Mouse (Mus musculus): ENCODE results near the gene Copz2. TPM values are rescaled to one million over a fixed set of nuclear protein-coding genes. Genes with fewer than 3 reads are reported as not detected.
"Not testable (repeated sequence)": the region's sequence is repeated elsewhere in the genome, so short reads cannot be mapped to it uniquely, and the experiment has no call there.

Copz2 gene
- 0.20 TPM in 1 of 2 replicates, not detected in the other for polyA plus RNA-seq (2012)

- TF ChIP-seq TAL1 (IDR thresholded peaks at IDR 0.05; ENCODE audit: low read length), result no peak
- TF ChIP-seq GATA1 (IDR thresholded peaks at IDR 0.05; ENCODE audit: low read length), result no peak
- Histone ChIP-seq H3K9me3 (ENCODE audit: control insufficient read depth, low read length) (no peaks in the 10 kb centered on the region), H3K36me3 (ENCODE audit: control insufficient read depth) (no peaks in the 10 kb centered on the region), H3K4me1 (ENCODE audit: control insufficient read depth) (peaks cover 9% of the 10 kb centered on the region), H3K4me3 (replicated peaks) (peak within 1 kb of the TSS; percentile 54), H3K27me3 (ENCODE audit: control insufficient read depth) (peaks cover 44% of the 10 kb centered on the region)
Measured at GRCm38 (mm10) chr11:96849681-96850467, at the start of gene Copz2. TSS of gene Copz2 (plus strand) at chr11:96849870.

GRCm38 (mm10) chr11:96805606-96806005 lies 44.1 kb upstream of the Copz2 start:
- H3K27me3 ChIP-seq (ENCODE audit: control insufficient read depth), result no peaks in the 10 kb centered on the region
- TF ChIP-seq TAL1 (IDR thresholded peaks at IDR 0.05; ENCODE audit: low read length), result no peak
- no peak for TF ChIP-seq GATA1 (IDR thresholded peaks at IDR 0.05; ENCODE audit: low read length)
- no peaks in the 10 kb centered on the region for H3K4me1 ChIP-seq (ENCODE audit: control insufficient read depth)
- no peaks in the 10 kb centered on the region for H3K9me3 ChIP-seq (ENCODE audit: control insufficient read depth, low read length)
- H3K36me3 ChIP-seq (ENCODE audit: control insufficient read depth), result peaks cover 98% of the 10 kb centered on the region
- no peak overlapping the region for H3K4me3 ChIP-seq (replicated peaks)

- no peak overlapping the region for H3K4me3 ChIP-seq (replicated peaks)
- H3K27me3 ChIP-seq (ENCODE audit: control insufficient read depth), result no peaks in the 10 kb centered on the region
- H3K36me3 ChIP-seq (ENCODE audit: control insufficient read depth), result peaks cover 95% of the 10 kb centered on the region
- no peaks in the 10 kb centered on the region for H3K4me1 ChIP-seq (ENCODE audit: control insufficient read depth)
- H3K9me3 ChIP-seq (ENCODE audit: control insufficient read depth, low read length), result no peaks in the 10 kb centered on the region
- TF ChIP-seq TAL1 (IDR thresholded peaks at IDR 0.05; ENCODE audit: low read length), result no peak
- TF ChIP-seq GATA1 (IDR thresholded peaks at IDR 0.05; ENCODE audit: low read length), result no peak
Measured at GRCm38 (mm10) chr11:96808066-96808465, 41.6 kb upstream of the Copz2 start.

- H3K36me3 ChIP-seq (ENCODE audit: control insufficient read depth), result peaks cover 91% of the 10 kb centered on the region
- H3K27me3 ChIP-seq (ENCODE audit: control insufficient read depth), result no peaks in the 10 kb centered on the region
- TF ChIP-seq GATA1 (IDR thresholded peaks at IDR 0.05; ENCODE audit: low read length) (no peak), TAL1 (IDR thresholded peaks at IDR 0.05; ENCODE audit: low read length) (no peak)
- H3K9me3 ChIP-seq (ENCODE audit: control insufficient read depth, low read length), result no peaks in the 10 kb centered on the region
- H3K4me1 ChIP-seq (ENCODE audit: control insufficient read depth), result no peaks in the 10 kb centered on the region
- no peak overlapping the region for H3K4me3 ChIP-seq (replicated peaks)
Measured at GRCm38 (mm10) chr11:96809562-96810235, 40.0 kb upstream of the Copz2 start.

GRCm38 (mm10) chr11:96811188-96811587 lies 38.5 kb upstream of the Copz2 start:
- H3K27me3 ChIP-seq (ENCODE audit: control insufficient read depth); H3K9me3 ChIP-seq (ENCODE audit: control insufficient read depth, low read length); H3K4me1 ChIP-seq (ENCODE audit: control insufficient read depth); H3K4me3 ChIP-seq (replicated peaks): not testable (repeated sequence)
- H3K36me3 ChIP-seq (ENCODE audit: control insufficient read depth), result peaks cover 89% of the 10 kb centered on the region

GRCm38 (mm10) chr11:96813455-96813854 lies 36.2 kb upstream of the Copz2 start:
- Histone ChIP-seq H3K36me3 (ENCODE audit: control insufficient read depth) (peaks cover 90% of the 10 kb centered on the region), H3K27me3 (ENCODE audit: control insufficient read depth) (no peaks in the 10 kb centered on the region), H3K4me3 (replicated peaks) (no peak overlapping the region), H3K4me1 (ENCODE audit: control insufficient read depth) (no peaks in the 10 kb centered on the region), H3K9me3 (ENCODE audit: control insufficient read depth, low read length) (no peaks in the 10 kb centered on the region)
- TF ChIP-seq TAL1 (IDR thresholded peaks at IDR 0.05; ENCODE audit: low read length), result no peak
- no peak for TF ChIP-seq GATA1 (IDR thresholded peaks at IDR 0.05; ENCODE audit: low read length)

- Histone ChIP-seq H3K4me3 (replicated peaks) (no peak overlapping the region), H3K36me3 (ENCODE audit: control insufficient read depth) (peaks cover 90% of the 10 kb centered on the region), H3K4me1 (ENCODE audit: control insufficient read depth) (no peaks in the 10 kb centered on the region), H3K9me3 (ENCODE audit: control insufficient read depth, low read length) (no peaks in the 10 kb centered on the region), H3K27me3 (ENCODE audit: control insufficient read depth) (no peaks in the 10 kb centered on the region)
- no peak for TF ChIP-seq TAL1 (IDR thresholded peaks at IDR 0.05; ENCODE audit: low read length)
- no peak for TF ChIP-seq GATA1 (IDR thresholded peaks at IDR 0.05; ENCODE audit: low read length)
Measured at GRCm38 (mm10) chr11:96813920-96814319, 35.8 kb upstream of the Copz2 start.

GRCm38 (mm10) chr11:96814443-96814842 lies 35.2 kb upstream of the Copz2 start:
- Histone ChIP-seq H3K4me1 (ENCODE audit: control insufficient read depth) (no peaks in the 10 kb centered on the region), H3K36me3 (ENCODE audit: control insufficient read depth) (peaks cover 90% of the 10 kb centered on the region), H3K9me3 (ENCODE audit: control insufficient read depth, low read length) (no peaks in the 10 kb centered on the region), H3K27me3 (ENCODE audit: control insufficient read depth) (no peaks in the 10 kb centered on the region), H3K4me3 (replicated peaks) (no peak overlapping the region)
- TF ChIP-seq TAL1 (IDR thresholded peaks at IDR 0.05; ENCODE audit: low read length), result no peak
- TF ChIP-seq GATA1 (IDR thresholded peaks at IDR 0.05; ENCODE audit: low read length), result no peak

- Histone ChIP-seq H3K27me3 (ENCODE audit: control insufficient read depth) (no peaks in the 10 kb centered on the region), H3K4me3 (replicated peaks) (no peak overlapping the region), H3K36me3 (ENCODE audit: control insufficient read depth) (peaks cover 92% of the 10 kb centered on the region), H3K4me1 (ENCODE audit: control insufficient read depth) (no peaks in the 10 kb centered on the region), H3K9me3 (ENCODE audit: control insufficient read depth, low read length) (no peaks in the 10 kb centered on the region)
- TF ChIP-seq TAL1 (IDR thresholded peaks at IDR 0.05; ENCODE audit: low read length), result no peak
- TF ChIP-seq GATA1 (IDR thresholded peaks at IDR 0.05; ENCODE audit: low read length), result no peak
Measured at GRCm38 (mm10) chr11:96815895-96816294, 33.8 kb upstream of the Copz2 start.
